Mouse (Mus musculus) hindbrain, embryonic 12.5 days (tissue): ENCODE data around the gene Etfb. TPM values are rescaled to one million over a fixed set of nuclear protein-coding genes. Genes with fewer than 3 reads are reported as not detected.
"Not testable (repeated sequence)": the region's sequence is repeated elsewhere in the genome, so short reads cannot be mapped to it uniquely, and the experiment has no call there.

Experiments
- ATAC-seq: fragments of 200-750 bp; cut with Nextera tagmentation; 2 replicates; pipeline ENCODE4 v1.8.0; 2017; ENCODE audit warnings: moderate TSS enrichment; ENCODE audit not compliant: low FRiP score
- H3K27ac ChIP-seq: fragments of 300-500 bp; sonication (generic); 2 replicates; pipeline ENCODE4 v1.5.1; 2016; ENCODE audit warnings: mild to moderate bottlenecking
- H3K27me3 ChIP-seq: fragments of 300-500 bp; sonication (generic); 2 replicates; pipeline ENCODE4 v1.6.1; 2016; ENCODE audit warnings: mild to moderate bottlenecking
- H3K36me3 ChIP-seq: fragments of 300-500 bp; sonication (generic); 2 replicates; pipeline ENCODE4 v1.6.1; 2016; ENCODE audit warnings: mild to moderate bottlenecking
- H3K4me1 ChIP-seq: fragments of 300-500 bp; sonication (generic); 2 replicates; pipeline ENCODE4 v1.6.1; 2016
- H3K4me2 ChIP-seq: fragments of 300-500 bp; sonication (generic); replicated peaks from 2 replicates; pipeline ENCODE4 v1.6.1; 2016; ENCODE audit warnings: mild to moderate bottlenecking
- H3K4me3 ChIP-seq: fragments of 300-500 bp; sonication (generic); 2 replicates; pipeline ENCODE4 v1.5.1; 2016; ENCODE audit warnings: mild to moderate bottlenecking
- H3K9ac ChIP-seq: fragments of 300-500 bp; sonication (generic); 2 replicates; pipeline ENCODE4 v1.6.1; 2016; ENCODE audit warnings: mild to moderate bottlenecking, moderate library complexity
- H3K9me3 ChIP-seq: fragments of 300-500 bp; sonication (generic); replicated peaks from 2 replicates; pipeline ENCODE4 v1.6.1; 2016; ENCODE audit warnings: mild to moderate bottlenecking
- WGBS: fragments of 180-500 bp; shearing (Covaris S2); methylation state at CpG from one replicate; pipeline ENCODE4 v1.1.7; 2016; 5-methylcytosine and 5-hydroxymethylcytosine counted together
- polyA plus RNA-seq: library from polyadenylated mRNA; unstranded; fragments of >200 nt; fragmentation: Nextera tagmentation; extraction: Ambion mirVana; gene quantifications from 2 replicates; pipeline ENCODE4 v1.2.1, GENCODE M21; 2016

Gene Etfb
- polyA plus RNA-seq: 169 and 170 TPM in 2 replicates

GRCm38 (mm10) chr7:43443917-43444293, at the start of gene Etfb, which contains the start of gene Gm45233:
Etfb (plus strand) TSS chr7:43444083.
Gm45233 (plus strand) TSS chr7:43444128.
- Histone ChIP-seq H3K27me3 (no peaks in the 10 kb centered on the region), H3K4me3 (peak within 1 kb of the TSS; percentile 51)

GRCm38 (mm10) chr7:43399501-43399900, 44.4 kb upstream of the Etfb start:
- H3K36me3 ChIP-seq: no peaks in the 10 kb centered on the region
- no peaks in the 10 kb centered on the region for H3K27me3 ChIP-seq
- H3K27ac ChIP-seq: no peak overlapping the region
- no peak overlapping the region for H3K4me3 ChIP-seq
- H3K4me1 ChIP-seq: no peaks in the 10 kb centered on the region
- H3K9me3 ChIP-seq: 0 out of 2 replicates have a peak, but pooled peaks cover 4% of the 10 kb centered on the region
- WGBS: 92% methylated on average over 2 of the region's 2 CpGs
- H3K4me2 ChIP-seq: no peak overlapping the region
- no peak for ATAC-seq
- no peak overlapping the region for H3K9ac ChIP-seq

More at GRCm38 (mm10) chr7:43443917-43444293, at the start of gene Etfb, which contains the start of gene Gm45233:
- Histone ChIP-seq H3K4me2 (peak within 1 kb of the TSS; percentile 84), H3K9ac (peak within 1 kb of the TSS; percentile 67), H3K9me3 (no peaks in the 10 kb centered on the region), H3K27ac (peak within 1 kb of the TSS; percentile 89), H3K36me3 (no peaks in the 10 kb centered on the region), H3K4me1 (peaks cover 18% of the 10 kb centered on the region)
- under 1% methylated on average over 27 of the region's 27 CpGs for WGBS
- ATAC-seq: peak; percentile 97

- Histone ChIP-seq H3K9me3 (0 out of 2 replicates have a peak, but pooled peaks cover 4% of the 10 kb centered on the region), H3K4me2 (no peak overlapping the region), H3K4me1 (no peaks in the 10 kb centered on the region), H3K4me3 (no peak overlapping the region), H3K36me3 (no peaks in the 10 kb centered on the region), H3K27me3 (no peaks in the 10 kb centered on the region), H3K9ac (no peak overlapping the region), H3K27ac (no peak overlapping the region)
- ATAC-seq: no peak
- WGBS: 44% methylated on average over 2 of the region's 2 CpGs
Observed at GRCm38 (mm10) chr7:43402718-43403117, 41.2 kb upstream of the Etfb start.

DNA sequence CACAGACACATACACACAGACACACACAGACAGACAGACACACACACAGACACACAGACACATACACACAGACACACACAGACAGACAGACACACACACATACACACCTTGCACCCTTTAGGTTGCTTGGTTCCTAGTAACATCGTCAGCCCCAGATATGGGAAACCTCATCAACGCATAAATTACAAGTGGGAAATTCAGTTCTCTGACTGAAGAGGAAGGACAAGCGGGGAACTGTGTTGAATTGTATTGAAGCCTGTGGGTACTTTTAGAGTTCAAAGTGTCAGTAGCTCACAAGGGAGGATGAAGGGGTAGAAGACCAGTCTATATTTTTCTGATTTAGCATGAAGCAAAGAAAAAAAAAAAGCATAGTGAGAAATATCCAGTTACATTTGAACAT, 36.3 kb upstream of the Etfb start:
- ATAC-seq: no peak
- no peaks in the 10 kb centered on the region for H3K9me3 ChIP-seq
- H3K27ac ChIP-seq: no peak overlapping the region
- H3K4me3 ChIP-seq: no peak overlapping the region
- H3K36me3 ChIP-seq: no peaks in the 10 kb centered on the region
- no peaks in the 10 kb centered on the region for H3K27me3 ChIP-seq
- H3K4me2 ChIP-seq: no peak overlapping the region
- H3K9ac ChIP-seq: no peak overlapping the region
- WGBS: 87% methylated on average over 3 of the region's 3 CpGs
- no peaks in the 10 kb centered on the region for H3K4me1 ChIP-seq

GRCm38 (mm10) chr7:43408131-43408553, 35.7 kb upstream of the Etfb start, which contains the start of gene Siglecg:
Siglecg (plus strand) TSS chr7:43408204.
- H3K27me3 ChIP-seq: no peaks in the 10 kb centered on the region
- no peak for ATAC-seq
- H3K9me3 ChIP-seq: no peaks in the 10 kb centered on the region
- WGBS: 89% methylated on average over 4 of the region's 4 CpGs
- H3K4me3 ChIP-seq: no peak within 1 kb of the TSS
- H3K27ac ChIP-seq: no peak within 1 kb of the TSS
- no peaks in the 10 kb centered on the region for H3K36me3 ChIP-seq
- no peak within 1 kb of the TSS for H3K4me2 ChIP-seq
- H3K4me1 ChIP-seq: no peaks in the 10 kb centered on the region
- H3K9ac ChIP-seq: no peak within 1 kb of the TSS

- H3K4me2 ChIP-seq: no peak overlapping the region
- no peaks in the 10 kb centered on the region for H3K36me3 ChIP-seq
- ATAC-seq: no peak
- H3K27ac ChIP-seq: no peak overlapping the region
- no peaks in the 10 kb centered on the region for H3K27me3 ChIP-seq
- no peak overlapping the region for H3K4me3 ChIP-seq
- no peak overlapping the region for H3K9ac ChIP-seq
- no peaks in the 10 kb centered on the region for H3K9me3 ChIP-seq
- H3K4me1 ChIP-seq: no peaks in the 10 kb centered on the region
- 82% methylated on average over 3 of the region's 3 CpGs for WGBS
Observed at GRCm38 (mm10) chr7:43409084-43409483, 34.8 kb upstream of the Etfb start.

DNA sequence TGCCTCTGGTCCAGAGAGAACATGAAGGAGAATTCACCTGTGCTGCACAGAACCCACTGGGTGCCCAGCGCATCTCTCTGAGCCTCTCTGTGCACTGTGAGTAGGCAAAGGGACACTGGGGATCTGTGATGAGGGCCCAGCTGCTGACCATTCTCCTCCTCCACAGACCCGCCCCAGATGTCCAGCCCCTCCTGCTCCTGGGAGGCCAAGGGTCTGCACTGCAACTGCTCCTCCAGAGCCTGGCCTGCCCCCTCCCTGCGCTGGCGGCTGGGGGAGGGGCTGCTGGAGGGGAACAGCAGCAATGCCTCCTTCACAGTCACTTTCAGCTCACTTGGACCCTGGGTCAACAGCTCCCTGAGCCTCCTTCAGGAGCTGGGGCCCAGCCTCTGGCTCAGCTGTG, 32.2 kb upstream of the Etfb start:
- peak; percentile 22; the same call in 1 of the 2 replicates for ATAC-seq

DNA sequence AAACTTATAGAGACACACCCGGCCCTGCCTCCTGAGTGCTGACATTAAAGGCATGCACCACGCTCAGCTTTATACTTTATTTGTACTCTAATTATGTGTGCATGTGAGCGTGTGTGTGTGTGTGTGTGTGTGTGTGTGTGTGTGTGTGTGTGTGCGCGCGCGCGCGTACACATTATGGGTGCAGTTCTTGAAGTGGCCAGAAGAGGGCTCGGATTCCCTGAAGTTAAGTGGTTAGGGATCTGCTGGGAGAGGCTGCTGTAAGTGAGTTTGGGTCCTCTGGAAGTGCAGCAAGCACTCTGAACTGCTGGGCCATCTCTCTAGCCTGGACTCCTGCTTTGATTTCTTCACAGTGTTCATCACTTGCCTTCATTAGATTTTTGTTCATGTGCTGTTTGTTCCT, 26.6 kb upstream of the Etfb start:
- no peak overlapping the region for H3K4me2 ChIP-seq
- no peak overlapping the region for H3K4me3 ChIP-seq
- H3K9me3 ChIP-seq: peaks cover 6% of the 10 kb centered on the region
- ATAC-seq: no peak
- H3K36me3 ChIP-seq: no peaks in the 10 kb centered on the region
- H3K9ac ChIP-seq: no peak overlapping the region
- H3K4me1 ChIP-seq: no peaks in the 10 kb centered on the region
- 83% methylated on average over 10 of the region's 10 CpGs for WGBS
- no peak overlapping the region for H3K27ac ChIP-seq
- H3K27me3 ChIP-seq: no peaks in the 10 kb centered on the region

More for the DNA sequence above, 32.2 kb upstream of the Etfb start:
- H3K4me3 ChIP-seq, H3K9me3 ChIP-seq, H3K9ac ChIP-seq, H3K4me2 ChIP-seq, H3K4me1 ChIP-seq, H3K36me3 ChIP-seq, H3K27me3 ChIP-seq, H3K27ac ChIP-seq: not testable (repeated sequence)
- 36% methylated on average over 3 of the region's 4 CpGs for WGBS

DNA sequence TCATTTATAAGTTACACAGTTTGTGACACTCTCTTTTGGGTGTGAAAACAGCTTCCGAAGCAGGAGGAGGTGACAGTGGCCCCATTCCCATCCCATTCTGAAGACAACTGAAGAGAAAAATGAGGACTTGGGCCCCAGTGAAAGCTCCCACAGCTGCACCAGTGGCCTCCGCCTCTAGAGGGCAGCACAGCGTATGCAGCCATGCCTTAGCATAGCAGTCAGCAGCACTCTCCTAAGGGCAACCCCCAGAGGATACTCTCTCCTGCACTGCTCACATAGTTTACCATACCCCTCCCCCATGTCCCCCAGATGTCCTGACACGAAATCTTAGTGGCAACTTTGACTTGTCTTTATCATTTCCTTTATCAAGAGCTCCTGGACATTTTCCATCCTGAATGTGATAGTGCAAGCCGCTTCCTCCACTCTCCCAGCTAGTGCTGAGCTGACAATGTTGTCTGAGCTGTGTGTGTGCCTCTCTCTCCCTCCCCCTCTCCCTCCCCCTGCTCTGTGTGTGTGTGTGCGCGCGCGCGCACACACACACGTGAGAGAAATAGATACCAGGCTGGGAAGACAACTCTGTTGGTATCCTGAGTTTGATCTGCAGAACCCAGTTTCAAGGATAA, 20.8 kb upstream of the Etfb start:
- 14% methylated on average over 11 of the region's 11 CpGs for WGBS

DNA sequence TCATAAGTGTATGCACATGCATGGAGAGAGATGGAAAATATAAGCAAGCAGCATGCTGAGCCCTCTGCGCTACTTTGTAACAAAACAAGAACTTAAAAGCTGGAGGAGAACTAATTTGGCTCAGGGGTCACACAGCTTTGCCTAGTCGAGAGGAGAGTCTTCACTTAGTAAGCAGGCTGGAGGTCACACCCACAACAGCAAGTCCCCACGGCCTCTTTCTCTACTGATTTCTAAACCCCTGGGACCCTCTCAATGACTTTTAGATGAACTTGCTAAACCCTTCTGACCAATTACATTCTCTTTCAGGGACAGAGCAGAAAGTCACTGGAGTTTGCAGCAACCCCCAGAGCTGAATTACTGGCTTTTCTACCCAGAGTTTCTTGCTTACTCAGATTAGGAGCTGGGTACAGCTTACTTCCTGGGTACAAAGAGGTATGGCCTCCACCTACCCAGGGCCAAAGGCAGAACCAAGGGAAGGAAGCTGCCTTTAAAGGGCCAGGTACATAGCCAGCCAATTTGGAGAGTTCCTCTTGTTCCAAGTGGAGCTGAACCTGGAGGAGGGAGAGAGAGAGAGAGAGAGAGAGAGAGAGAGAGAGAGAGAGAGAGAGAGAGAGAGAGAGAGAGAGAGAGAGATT, 19.8 kb upstream of the Etfb start:
- H3K9ac ChIP-seq: no peak overlapping the region
- H3K36me3 ChIP-seq: no peaks in the 10 kb centered on the region
- 68% methylated on average over 3 of the region's 3 CpGs for WGBS
- H3K9me3 ChIP-seq: no peaks in the 10 kb centered on the region
- no peak for ATAC-seq
- no peak overlapping the region for H3K4me3 ChIP-seq
- no peak overlapping the region for H3K4me2 ChIP-seq
- H3K27ac ChIP-seq: no peak overlapping the region
- no peaks in the 10 kb centered on the region for H3K27me3 ChIP-seq
- peaks cover 4% of the 10 kb centered on the region; the same call in 1 of the 2 replicates for H3K4me1 ChIP-seq

More for the DNA sequence above, 20.8 kb upstream of the Etfb start:
- Histone ChIP-seq H3K9ac (no peak overlapping the region), H3K4me1 (peaks cover 4% of the 10 kb centered on the region; the same call in 1 of the 2 replicates), H3K36me3 (no peaks in the 10 kb centered on the region), H3K9me3 (no peaks in the 10 kb centered on the region), H3K4me3 (no peak overlapping the region), H3K27me3 (no peaks in the 10 kb centered on the region), H3K27ac (no peak overlapping the region), H3K4me2 (peak overlapping the region; percentile 25)
- peak; percentile 90 for ATAC-seq

- H3K4me3 ChIP-seq: no peak within 1 kb of the TSS
- no peak for ATAC-seq
- WGBS: 81% methylated on average over 8 of the region's 8 CpGs
- no peak within 1 kb of the TSS for H3K27ac ChIP-seq
- H3K27me3 ChIP-seq: no peaks in the 10 kb centered on the region
- no peaks in the 10 kb centered on the region for H3K36me3 ChIP-seq
- H3K4me2 ChIP-seq: no peak within 1 kb of the TSS
- H3K9ac ChIP-seq: no peak within 1 kb of the TSS
- H3K9me3 ChIP-seq: no peaks in the 10 kb centered on the region
- peaks cover 4% of the 10 kb centered on the region; the same call in 1 of the 2 replicates for H3K4me1 ChIP-seq
Observed at GRCm38 (mm10) chr7:43427406-43427805, 16.5 kb upstream of the Etfb start, which contains the start of gene Lim2. Lim2 (plus strand) TSS chr7:43427670.

DNA sequence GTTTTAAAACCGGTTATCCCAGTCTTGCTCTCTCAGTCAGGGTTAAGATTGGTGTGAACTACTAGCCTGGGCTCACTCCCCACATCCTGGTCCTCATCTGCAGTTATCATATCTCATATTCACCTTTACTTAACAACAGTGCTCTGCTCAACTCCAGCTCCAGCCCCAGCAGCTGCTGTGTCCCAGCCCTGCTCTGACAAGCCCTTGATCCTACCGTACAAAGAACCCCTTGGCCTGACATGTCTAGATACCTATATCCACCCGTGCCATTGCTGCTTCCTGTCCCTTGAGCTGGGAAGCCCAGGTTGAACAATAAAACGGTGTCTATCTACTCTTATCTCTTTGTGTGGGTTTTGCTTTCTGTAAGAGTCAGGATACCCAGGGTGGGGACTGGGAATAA, 14.4 kb upstream of the Etfb start:
- no peaks in the 10 kb centered on the region for H3K9me3 ChIP-seq
- no peak overlapping the region for H3K4me3 ChIP-seq
- WGBS: 59% methylated on average over 4 of the region's 4 CpGs
- no peak overlapping the region for H3K4me2 ChIP-seq
- no peak overlapping the region for H3K27ac ChIP-seq
- no peaks in the 10 kb centered on the region for H3K36me3 ChIP-seq
- no peak overlapping the region for H3K9ac ChIP-seq
- no peaks in the 10 kb centered on the region for H3K4me1 ChIP-seq
- ATAC-seq: no peak
- no peaks in the 10 kb centered on the region for H3K27me3 ChIP-seq
